Mouse (Mus musculus): ENCODE data around the gene Slc6a3.

- TF ChIP-seq POLR2A (IDR thresholded peaks at IDR 0.05; ENCODE audit: insufficient read length, low read depth) (no peak), E2F4 (IDR thresholded peaks at IDR 0.05; ENCODE audit: insufficient read depth) (no peak), MYOG (IDR thresholded peaks at IDR 0.05; ENCODE audit: control insufficient read depth in 1 of 3, insufficient read depth in 1 of 3, insufficient read length in 2 of 3, low read depth in 2 of 3) (no peak), MYOD1 (IDR thresholded peaks at IDR 0.05; ENCODE audit: control insufficient read depth in 1 of 3, insufficient read length in 2 of 3, low read depth in 2 of 3) (no peak), TCF12 (IDR thresholded peaks at IDR 0.05; ENCODE audit: insufficient read depth, poor library complexity, severe bottlenecking) (no peak), USF1 (IDR thresholded peaks at IDR 0.05; ENCODE audit: low read depth) (no peak), CEBPB (IDR thresholded peaks at IDR 0.05; ENCODE audit: insufficient read depth, poor library complexity, severe bottlenecking) (no peak), POLR2AphosphoS2 (IDR thresholded peaks at IDR 0.05; ENCODE audit: insufficient read length, low read depth) (no peak), MAX (IDR thresholded peaks at IDR 0.05; ENCODE audit: low read depth) (no peak), TCF3 (IDR thresholded peaks at IDR 0.05; ENCODE audit: insufficient read length, low read depth) (no peak), REST (IDR thresholded peaks at IDR 0.05; ENCODE audit: insufficient read depth, insufficient read length) (no peak), SRF (IDR thresholded peaks at IDR 0.05; ENCODE audit: control insufficient read depth, insufficient read length, low read depth) (no peak)
Observed at GRCm38 (mm10) chr13:73508817-73509550, 27.6 kb upstream of the Slc6a3 start.

Measured in myocyte (in vitro differentiated cells).